Mouse (Mus musculus) hindbrain, embryonic 13.5 days (tissue): ENCODE data around the gene Rbm25. TPM values are rescaled to one million over a fixed set of nuclear protein-coding genes. Genes with fewer than 3 reads are reported as not detected.

Experiments used
- ATAC-seq: fragments of 200-750 bp; cut with Nextera tagmentation; 2 replicates; pipeline ENCODE4 v1.8.0; 2017; ENCODE audit warnings: moderate TSS enrichment; ENCODE audit not compliant: low FRiP score
- H3K27ac ChIP-seq: fragments of 300-500 bp; sonication (generic); 2 replicates; pipeline ENCODE4 v1.5.1; 2015; ENCODE audit warnings: inconsistent platforms, mild to moderate bottlenecking, moderate library complexity
- H3K27me3 ChIP-seq: fragments of 300-500 bp; sonication (generic); 2 replicates; pipeline ENCODE4 v1.6.1; 2015; ENCODE audit warnings: mild to moderate bottlenecking, inconsistent platforms
- H3K36me3 ChIP-seq: fragments of 300-500 bp; sonication (generic); 2 replicates; pipeline ENCODE4 v1.6.1; 2015; ENCODE audit warnings: mild to moderate bottlenecking, inconsistent platforms
- H3K4me1 ChIP-seq: fragments of 300-500 bp; sonication (generic); replicated peaks from 2 replicates; pipeline ENCODE4 v1.6.1; 2015; ENCODE audit warnings: inconsistent platforms
- H3K4me2 ChIP-seq: fragments of 300-500 bp; sonication (generic); 2 replicates; pipeline ENCODE4 v1.6.1; 2015; ENCODE audit warnings: inconsistent platforms, mild to moderate bottlenecking, moderate library complexity
- H3K4me3 ChIP-seq: fragments of 300-500 bp; sonication (generic); 2 replicates; pipeline ENCODE4 v1.5.1; 2015; ENCODE audit warnings: mild to moderate bottlenecking, inconsistent platforms
- H3K9ac ChIP-seq: fragments of 300-500 bp; sonication (generic); 2 replicates; pipeline ENCODE4 v1.6.1; 2015; ENCODE audit warnings: mild to moderate bottlenecking, inconsistent platforms
- H3K9me3 ChIP-seq: fragments of 300-500 bp; sonication (generic); 2 replicates; pipeline ENCODE4 v1.6.1; 2016; ENCODE audit warnings: inconsistent platforms
- WGBS: fragments of 180-500 bp; shearing (Covaris S2); methylation state at CpG from one replicate; pipeline ENCODE4 v1.1.7; 2015; 5-methylcytosine and 5-hydroxymethylcytosine counted together
- polyA plus RNA-seq: library from polyadenylated mRNA; unstranded; fragments of >200 nt; fragmentation: Nextera tagmentation; extraction: Ambion mirVana; gene quantifications from 2 replicates; pipeline ENCODE4 v1.2.1, GENCODE M21; 2015

Gene Rbm25
- polyA plus RNA-seq, 1 experiment from 2014 or later = 278 TPM

GRCm38 (mm10) chr12:83686575-83687350 lies 55.7 kb downstream of the Rbm25 start:
- Histone ChIP-seq H3K4me2 (no peak overlapping the region), H3K27ac (0 out of 2 replicates have a peak overlapping the region, but pooled peaks have one; percentile 24), H3K27me3 (no peaks in the 10 kb centered on the region), H3K9ac (no peak overlapping the region), H3K9me3 (no peaks in the 10 kb centered on the region), H3K36me3 (peaks cover 11% of the 10 kb centered on the region), H3K4me3 (no peak overlapping the region), H3K4me1 (peaks cover 29% of the 10 kb centered on the region)
- 93% methylated on average over 9 of the region's 9 CpGs for WGBS
- no peak for ATAC-seq

GRCm38 (mm10) chr12:83687934-83688315 lies 56.9 kb downstream of the Rbm25 start, which contains the start of gene Psen1:
TSS of gene Psen1 (plus strand) at chr12:83688152.
- H3K9ac ChIP-seq = peak within 1 kb of the TSS; percentile 90
- under 1% methylated on average over 38 of the region's 38 CpGs for WGBS
- ATAC-seq = peak; percentile 99

GRCm38 (mm10) chr12:83688316-83689086 lies 57.5 kb downstream of the Rbm25 start:
- no peaks in the 10 kb centered on the region for H3K9me3 ChIP-seq
- peak overlapping the region; percentile 90 for H3K9ac ChIP-seq
- H3K4me3 ChIP-seq = peak overlapping the region; percentile 95
- H3K36me3 ChIP-seq = peaks cover 9% of the 10 kb centered on the region
- WGBS = 1% methylated on average over 49 of the region's 49 CpGs
- no peaks in the 10 kb centered on the region for H3K27me3 ChIP-seq
- ATAC-seq = peak; percentile 90
- H3K4me1 ChIP-seq = peaks cover 29% of the 10 kb centered on the region
- peak overlapping the region; percentile 78 for H3K4me2 ChIP-seq
- H3K27ac ChIP-seq = peak overlapping the region; percentile 97

More at GRCm38 (mm10) chr12:83687934-83688315, 56.9 kb downstream of the Rbm25 start, which contains the start of gene Psen1:
- Histone ChIP-seq H3K27ac (peak within 1 kb of the TSS; percentile 97), H3K27me3 (no peaks in the 10 kb centered on the region), H3K9me3 (no peaks in the 10 kb centered on the region), H3K4me2 (peak within 1 kb of the TSS; percentile 78), H3K4me1 (peaks cover 29% of the 10 kb centered on the region), H3K4me3 (peak within 1 kb of the TSS; percentile 95), H3K36me3 (peaks cover 12% of the 10 kb centered on the region)

GRCm38 (mm10) chr12:83689087-83689432 lies 58.0 kb downstream of the Rbm25 start:
- Histone ChIP-seq H3K36me3 (peaks cover 6% of the 10 kb centered on the region; the same call in 1 of the 2 replicates), H3K4me2 (peak overlapping the region; percentile 78), H3K27me3 (no peaks in the 10 kb centered on the region), H3K4me1 (peaks cover 30% of the 10 kb centered on the region), H3K4me3 (peak overlapping the region; percentile 95), H3K27ac (peak overlapping the region; percentile 97; the same call in 1 of the 2 replicates), H3K9ac (peak overlapping the region; percentile 90), H3K9me3 (no peaks in the 10 kb centered on the region)
- WGBS = 32% methylated on average over 6 of the region's 6 CpGs
- ATAC-seq = no peak

- no peak overlapping the region for H3K9ac ChIP-seq
- H3K27me3 ChIP-seq = no peaks in the 10 kb centered on the region
- no peak overlapping the region for H3K4me3 ChIP-seq
- H3K9me3 ChIP-seq = no peaks in the 10 kb centered on the region
- H3K36me3 ChIP-seq = peaks cover 6% of the 10 kb centered on the region; the same call in 1 of the 2 replicates
- H3K27ac ChIP-seq = no peak overlapping the region
- H3K4me1 ChIP-seq = peaks cover 36% of the 10 kb centered on the region
- ATAC-seq = no peak
- WGBS = 91% methylated on average over 5 of the region's 5 CpGs
- H3K4me2 ChIP-seq = no peak overlapping the region
Observed at GRCm38 (mm10) chr12:83694011-83694410, 63.0 kb downstream of the Rbm25 start.

GRCm38 (mm10) chr12:83694669-83695068 lies 63.6 kb downstream of the Rbm25 start:
- Histone ChIP-seq H3K4me3 (no peak overlapping the region), H3K9me3 (no peaks in the 10 kb centered on the region), H3K9ac (no peak overlapping the region), H3K27me3 (no peaks in the 10 kb centered on the region), H3K4me1 (peaks cover 29% of the 10 kb centered on the region), H3K4me2 (no peak overlapping the region), H3K36me3 (peaks cover 11% of the 10 kb centered on the region), H3K27ac (no peak overlapping the region)
- WGBS = 81% methylated on average over 3 of the region's 3 CpGs
- no peak for ATAC-seq

GRCm38 (mm10) chr12:83698637-83699036 lies 67.6 kb downstream of the Rbm25 start:
- Histone ChIP-seq H3K4me2 (no peak overlapping the region), H3K27ac (no peak overlapping the region), H3K4me3 (no peak overlapping the region), H3K9ac (no peak overlapping the region), H3K9me3 (no peaks in the 10 kb centered on the region), H3K27me3 (no peaks in the 10 kb centered on the region), H3K4me1 (peaks cover 13% of the 10 kb centered on the region), H3K36me3 (peaks cover 22% of the 10 kb centered on the region)
- ATAC-seq = no peak
- 93% methylated on average over 4 of the region's 4 CpGs for WGBS

GRCm38 (mm10) chr12:83701608-83702007 lies 70.6 kb downstream of the Rbm25 start:
- no peak overlapping the region for H3K4me2 ChIP-seq
- no peaks in the 10 kb centered on the region for H3K9me3 ChIP-seq
- no peak overlapping the region for H3K27ac ChIP-seq
- H3K36me3 ChIP-seq = peaks cover 31% of the 10 kb centered on the region
- peaks cover 8% of the 10 kb centered on the region; the same call in 1 of the 2 replicates for H3K4me1 ChIP-seq
- no peaks in the 10 kb centered on the region for H3K27me3 ChIP-seq
- H3K9ac ChIP-seq = no peak overlapping the region
- ATAC-seq = no peak
- no peak overlapping the region for H3K4me3 ChIP-seq
- WGBS = 86% methylated on average over 7 of the region's 7 CpGs

GRCm38 (mm10) chr12:83702796-83703195 lies 71.8 kb downstream of the Rbm25 start:
- H3K9ac ChIP-seq = no peak overlapping the region
- 34% methylated on average over 4 of the region's 4 CpGs for WGBS

GRCm38 (mm10) chr12:83706951-83707350 lies 75.9 kb downstream of the Rbm25 start:
- Histone ChIP-seq H3K9me3 (no peaks in the 10 kb centered on the region), H3K27me3 (no peaks in the 10 kb centered on the region), H3K27ac (no peak overlapping the region), H3K4me1 (peaks cover 2% of the 10 kb centered on the region; the same call in 1 of the 2 replicates), H3K4me3 (no peak overlapping the region), H3K9ac (no peak overlapping the region), H3K4me2 (no peak overlapping the region), H3K36me3 (peaks cover 21% of the 10 kb centered on the region)
- ATAC-seq = no peak
- 93% methylated on average over 4 of the region's 4 CpGs for WGBS

More at GRCm38 (mm10) chr12:83702796-83703195, 71.8 kb downstream of the Rbm25 start:
- no peaks in the 10 kb centered on the region for H3K9me3 ChIP-seq
- H3K4me2 ChIP-seq = no peak overlapping the region
- H3K27ac ChIP-seq = no peak overlapping the region
- H3K36me3 ChIP-seq = peaks cover 31% of the 10 kb centered on the region
- no peaks in the 10 kb centered on the region for H3K27me3 ChIP-seq
- no peak overlapping the region for H3K4me3 ChIP-seq
- no peak for ATAC-seq
- H3K4me1 ChIP-seq = peaks cover 8% of the 10 kb centered on the region; the same call in 1 of the 2 replicates

- no peak overlapping the region for H3K9ac ChIP-seq
- no peak overlapping the region for H3K4me3 ChIP-seq
- WGBS = 88% methylated on average over 7 of the region's 7 CpGs
- peaks cover 35% of the 10 kb centered on the region for H3K36me3 ChIP-seq
- ATAC-seq = no peak
- no peak overlapping the region for H3K4me2 ChIP-seq
- no peaks in the 10 kb centered on the region for H3K9me3 ChIP-seq
- no peak overlapping the region for H3K27ac ChIP-seq
- H3K4me1 ChIP-seq = no peaks in the 10 kb centered on the region
- H3K27me3 ChIP-seq = no peaks in the 10 kb centered on the region
Observed at GRCm38 (mm10) chr12:83708160-83709092, 77.4 kb downstream of the Rbm25 start.
